Mouse (Mus musculus): ENCODE results near the gene Ogfod3. TPM values are rescaled to one million over a fixed set of nuclear protein-coding genes. Genes with fewer than 3 reads are reported as not detected.
A peak's percentile ranks its signal among the peaks of the same experiment; 100 is the strongest.

Ogfod3 gene
- polyA plus RNA-seq, 1 experiment: 7.6 TPM

DNA sequence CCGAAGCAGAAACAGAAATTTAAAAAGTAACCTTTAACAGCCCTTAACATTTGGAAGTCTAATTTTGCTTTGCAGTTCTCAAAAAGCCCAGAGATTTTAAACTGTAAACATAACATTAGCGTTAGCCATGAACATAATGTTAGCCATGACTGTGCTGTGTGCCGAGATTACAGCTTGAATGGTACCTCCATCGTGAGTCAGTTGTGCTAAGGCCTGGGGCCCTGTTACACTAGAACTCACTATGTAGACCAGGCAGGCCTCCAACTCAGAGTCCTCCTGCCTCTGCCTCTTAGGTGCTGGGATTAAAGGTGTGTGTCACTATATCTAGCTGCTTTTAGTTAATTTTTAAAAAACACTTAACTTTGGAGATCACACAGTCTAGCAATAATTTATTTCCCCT, 26.7 kb upstream of the Ogfod3 start:
- Histone ChIP-seq H3K4me1 (peaks cover 79% of the 10 kb centered on the region), H3K27me3 (replicated peaks) (no peaks in the 10 kb centered on the region), H3K4me3 (replicated peaks) (no peak overlapping the region), H3K9me3 (no peaks in the 10 kb centered on the region), H3K36me3 (replicated peaks; ENCODE audit: low read length) (peaks cover 18% of the 10 kb centered on the region)
- TF ChIP-seq GATA1 (IDR thresholded peaks at IDR 0.05; ENCODE audit: borderline replicate concordance, low read length) (no peak), FLI1 (IDR thresholded peaks at IDR 0.05; ENCODE audit: low read length) (no peak)

DNA sequence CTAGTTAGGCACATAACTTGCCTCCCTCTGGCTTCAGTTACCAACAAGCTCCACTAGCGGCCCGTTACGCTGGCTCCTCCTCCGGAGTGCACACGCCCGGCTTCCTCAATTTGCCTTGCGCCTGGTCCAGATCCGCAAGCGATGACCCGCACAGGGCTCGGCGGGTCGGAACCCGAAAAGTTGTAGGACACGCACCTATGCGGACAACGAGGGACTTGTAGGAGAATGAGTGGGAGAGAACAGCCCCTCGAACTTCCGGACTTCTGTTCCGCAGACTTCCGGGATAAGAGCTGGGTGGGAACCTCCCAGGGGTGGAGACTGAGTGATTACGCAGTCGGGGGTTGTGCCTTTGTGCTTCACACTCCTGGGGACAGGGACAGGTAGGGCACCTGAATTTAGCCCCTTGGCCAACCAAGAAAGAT, 24.5 kb upstream of the Ogfod3 start, which contains the start of gene Cybc1:
Gene Cybc1, minus strand, starts transcription at position 305 of the 422 bp plus-strand sequence.
- peaks cover 80% of the 10 kb centered on the region for H3K4me1 ChIP-seq
- TF ChIP-seq GATA1 (IDR thresholded peaks at IDR 0.05; ENCODE audit: borderline replicate concordance, low read length) (no peak), FLI1 (IDR thresholded peaks at IDR 0.05; ENCODE audit: low read length) (0 out of 2 replicates have a peak, but pooled peaks have one; percentile 26)

DNA sequence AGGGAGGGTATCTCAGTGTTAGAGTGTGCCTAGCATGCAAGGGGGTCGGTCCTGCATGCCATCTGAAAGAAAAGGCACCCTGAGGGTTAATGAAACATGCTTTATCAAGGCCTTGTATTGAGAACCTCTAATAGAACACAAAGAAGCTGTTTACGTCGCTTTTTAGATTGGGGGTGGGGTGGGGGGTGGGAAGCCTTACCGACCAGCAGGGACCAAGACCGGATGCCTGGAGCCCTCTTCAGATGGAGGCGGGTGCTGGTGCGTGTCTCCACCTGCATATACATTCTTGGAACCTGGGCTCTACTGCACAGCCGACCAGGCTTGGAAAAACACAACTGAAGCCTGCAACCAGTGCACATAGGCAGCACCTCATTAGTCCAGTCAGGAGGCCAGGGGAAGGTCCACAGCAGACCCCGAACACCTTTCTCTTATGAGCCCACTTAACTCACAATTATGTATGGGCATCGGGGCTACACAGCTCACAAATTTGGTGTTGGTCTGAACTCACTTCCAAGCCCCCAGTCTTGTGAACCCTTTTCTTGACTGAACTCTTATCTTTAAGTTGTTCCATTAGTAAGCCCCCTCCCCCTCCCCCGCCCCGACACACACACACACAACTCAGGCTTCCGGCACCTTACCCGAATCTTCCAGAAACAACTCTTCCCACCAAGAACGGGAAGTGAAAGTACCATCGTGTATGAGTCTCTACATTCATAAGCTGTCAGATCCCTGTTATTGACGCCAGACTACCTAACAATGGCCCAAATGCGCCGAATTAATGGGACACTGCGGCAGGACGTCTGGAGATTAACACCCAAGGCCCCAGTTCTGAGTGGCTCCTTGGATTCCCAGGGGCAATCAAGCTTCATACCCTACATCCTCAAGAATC, 23.9 kb upstream of the Ogfod3 start:
- no peak for TF ChIP-seq FLI1 (IDR thresholded peaks at IDR 0.05; ENCODE audit: low read length)
- no peak for TF ChIP-seq GATA1 (IDR thresholded peaks at IDR 0.05; ENCODE audit: borderline replicate concordance, low read length)
- Histone ChIP-seq H3K9me3 (no peaks in the 10 kb centered on the region), H3K4me1 (peaks cover 79% of the 10 kb centered on the region)

More for the DNA sequence above, 24.5 kb upstream of the Ogfod3 start, which contains the start of gene Cybc1:
- peak within 1 kb of the TSS; percentile 97 for H3K4me3 ChIP-seq (replicated peaks)
- no peaks in the 10 kb centered on the region for H3K9me3 ChIP-seq
- H3K36me3 ChIP-seq (replicated peaks; ENCODE audit: low read length): peaks cover 39% of the 10 kb centered on the region
- no peaks in the 10 kb centered on the region for H3K27me3 ChIP-seq (replicated peaks)

DNA sequence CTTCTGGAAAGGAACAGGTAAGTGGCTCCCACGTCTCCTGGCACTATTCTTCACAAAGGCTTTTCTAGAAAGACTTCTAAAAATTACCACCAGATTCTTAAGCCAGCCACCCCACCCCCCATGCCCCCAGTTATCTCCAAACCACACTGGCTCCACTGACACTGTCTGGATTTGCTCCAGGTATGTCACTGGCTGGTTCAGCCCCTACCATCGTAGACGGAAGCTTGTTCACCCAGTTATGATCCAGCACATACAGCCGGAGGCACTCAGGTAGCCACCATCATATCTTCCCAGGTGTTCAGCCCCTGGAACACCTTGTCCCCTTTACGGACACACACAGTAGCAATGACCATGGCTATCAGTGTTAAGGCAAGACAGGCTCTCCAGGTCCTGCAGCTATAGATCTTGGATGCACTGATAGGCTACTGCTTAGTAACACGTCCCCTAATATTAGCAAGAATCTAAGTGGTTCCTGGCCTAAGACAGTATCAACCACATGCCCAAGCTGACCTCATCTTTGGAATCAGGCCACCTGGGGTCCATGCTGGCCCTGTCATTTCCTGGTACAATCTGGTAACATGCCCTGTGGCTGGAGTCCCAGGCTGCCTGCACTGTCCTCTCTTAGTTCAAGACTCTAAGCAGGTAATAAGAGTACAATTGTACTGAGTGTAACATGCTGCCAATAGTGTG, 17.0 kb upstream of the Ogfod3 start:
- no peaks in the 10 kb centered on the region for H3K9me3 ChIP-seq
- H3K4me1 ChIP-seq: peaks cover 48% of the 10 kb centered on the region
- H3K36me3 ChIP-seq (replicated peaks; ENCODE audit: low read length): peaks cover 96% of the 10 kb centered on the region
- H3K4me3 ChIP-seq (replicated peaks): no peak overlapping the region
- no peaks in the 10 kb centered on the region for H3K27me3 ChIP-seq (replicated peaks)
- TF ChIP-seq GATA1 (IDR thresholded peaks at IDR 0.05; ENCODE audit: borderline replicate concordance, low read length) (no peak), FLI1 (IDR thresholded peaks at IDR 0.05; ENCODE audit: low read length) (no peak)

More for the DNA sequence above, 23.9 kb upstream of the Ogfod3 start:
- H3K27me3 ChIP-seq (replicated peaks): no peaks in the 10 kb centered on the region
- H3K4me3 ChIP-seq (replicated peaks): peak overlapping the region; percentile 97
- H3K36me3 ChIP-seq (replicated peaks; ENCODE audit: low read length): peaks cover 46% of the 10 kb centered on the region

DNA sequence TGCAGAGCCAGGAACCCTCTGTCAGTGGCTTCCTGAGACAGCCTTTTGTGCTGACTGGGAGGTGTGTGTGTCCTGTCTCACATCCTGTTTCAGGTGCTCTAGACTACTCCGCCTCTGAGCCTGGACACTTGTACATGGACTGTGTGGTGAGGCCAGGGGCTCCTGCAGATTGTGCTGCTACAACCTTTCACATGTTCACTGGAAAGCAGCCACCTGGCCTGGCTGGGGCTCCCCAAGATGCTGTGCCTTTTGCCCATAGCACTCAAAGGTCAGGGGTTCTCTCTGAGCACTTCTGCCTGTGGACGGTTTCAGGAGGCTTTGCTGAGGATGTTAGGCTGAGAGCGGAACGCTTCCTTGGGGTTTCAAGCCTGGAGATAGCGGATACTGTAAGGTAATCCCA, 16.3 kb upstream of the Ogfod3 start:
- H3K4me3 ChIP-seq (replicated peaks): no peak overlapping the region
- TF ChIP-seq FLI1 (IDR thresholded peaks at IDR 0.05; ENCODE audit: low read length) (no peak), GATA1 (IDR thresholded peaks at IDR 0.05; ENCODE audit: borderline replicate concordance, low read length) (no peak)
- H3K36me3 ChIP-seq (replicated peaks; ENCODE audit: low read length): peaks cover 96% of the 10 kb centered on the region
- no peaks in the 10 kb centered on the region for H3K27me3 ChIP-seq (replicated peaks)
- no peaks in the 10 kb centered on the region for H3K9me3 ChIP-seq
- peaks cover 41% of the 10 kb centered on the region for H3K4me1 ChIP-seq

DNA sequence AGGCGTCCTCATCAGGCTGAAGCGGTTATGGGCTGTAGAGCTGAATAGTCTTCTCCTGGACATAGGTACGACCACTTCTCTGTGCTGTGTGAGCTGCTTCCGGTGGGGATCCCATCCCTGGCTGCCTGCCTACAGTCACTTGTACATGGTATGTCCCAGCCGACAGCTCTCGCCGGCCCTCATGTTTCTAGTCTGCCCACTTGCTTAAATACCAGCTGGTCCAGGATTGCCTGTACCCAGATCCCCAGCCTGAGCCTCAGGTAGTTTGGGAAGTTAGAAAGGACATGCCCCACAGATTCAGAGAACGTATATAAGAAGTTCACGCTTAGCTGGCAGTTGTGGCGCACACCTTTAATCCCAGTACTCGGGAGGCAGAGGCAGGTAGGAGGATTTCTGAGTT, 15.3 kb upstream of the Ogfod3 start:
- peaks cover 90% of the 10 kb centered on the region for H3K36me3 ChIP-seq (replicated peaks; ENCODE audit: low read length)

DNA sequence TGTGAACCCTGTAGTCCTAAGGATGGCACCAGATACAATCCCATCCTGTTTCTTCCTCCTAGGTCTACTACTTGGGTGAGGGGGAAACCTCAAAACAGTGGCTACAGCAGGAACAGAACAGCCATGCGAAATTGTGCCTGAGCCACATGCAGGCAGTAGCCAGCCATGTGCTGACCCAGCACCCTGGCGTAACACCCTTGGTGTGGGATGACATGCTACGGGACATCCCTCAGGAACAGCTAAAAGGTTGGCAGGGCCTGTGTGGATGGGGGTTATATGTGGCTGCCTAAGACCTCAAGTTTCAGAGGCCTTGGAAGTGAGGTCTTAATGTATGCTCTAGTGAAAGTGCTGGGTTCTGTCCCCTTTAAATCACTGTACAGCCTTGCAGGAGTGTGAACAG, 12.3 kb upstream of the Ogfod3 start:
- Histone ChIP-seq H3K4me3 (replicated peaks) (no peak overlapping the region), H3K4me1 (peaks cover 26% of the 10 kb centered on the region), H3K27me3 (replicated peaks) (no peaks in the 10 kb centered on the region), H3K36me3 (replicated peaks; ENCODE audit: low read length) (peaks cover 76% of the 10 kb centered on the region), H3K9me3 (no peaks in the 10 kb centered on the region)
- no peak for TF ChIP-seq FLI1 (IDR thresholded peaks at IDR 0.05; ENCODE audit: low read length)
- TF ChIP-seq GATA1 (IDR thresholded peaks at IDR 0.05; ENCODE audit: borderline replicate concordance, low read length): no peak

More for the DNA sequence above, 15.3 kb upstream of the Ogfod3 start:
- no peak for TF ChIP-seq GATA1 (IDR thresholded peaks at IDR 0.05; ENCODE audit: borderline replicate concordance, low read length)
- Histone ChIP-seq H3K4me3 (replicated peaks) (no peak overlapping the region), H3K27me3 (replicated peaks) (no peaks in the 10 kb centered on the region), H3K9me3 (no peaks in the 10 kb centered on the region), H3K4me1 (peaks cover 31% of the 10 kb centered on the region)

DNA sequence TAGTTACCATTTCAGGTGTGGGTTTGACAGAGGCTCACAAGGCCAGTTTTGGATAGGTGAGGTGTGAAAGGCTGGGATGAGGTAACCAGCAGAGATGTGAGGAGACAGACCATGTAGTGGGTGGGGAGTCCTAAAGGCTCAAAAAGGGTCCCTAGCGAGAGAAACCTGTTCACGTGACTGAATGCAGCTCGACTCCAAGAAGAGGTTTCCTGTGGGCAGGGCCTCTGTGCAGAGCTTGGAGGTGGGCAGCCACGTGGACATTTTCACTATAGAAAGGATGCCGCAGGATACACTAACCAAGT, 701 bp downstream of the Ogfod3 start:
- H3K4me3 ChIP-seq (replicated peaks): peak overlapping the region; percentile 96
- H3K27me3 ChIP-seq (replicated peaks): no peaks in the 10 kb centered on the region
- H3K36me3 ChIP-seq (replicated peaks; ENCODE audit: low read length): peaks cover 15% of the 10 kb centered on the region
- H3K9me3 ChIP-seq: no peaks in the 10 kb centered on the region
- TF ChIP-seq FLI1 (IDR thresholded peaks at IDR 0.05; ENCODE audit: low read length) (no peak), GATA1 (IDR thresholded peaks at IDR 0.05; ENCODE audit: borderline replicate concordance, low read length) (no peak)
- H3K4me1 ChIP-seq: peaks cover 40% of the 10 kb centered on the region

DNA sequence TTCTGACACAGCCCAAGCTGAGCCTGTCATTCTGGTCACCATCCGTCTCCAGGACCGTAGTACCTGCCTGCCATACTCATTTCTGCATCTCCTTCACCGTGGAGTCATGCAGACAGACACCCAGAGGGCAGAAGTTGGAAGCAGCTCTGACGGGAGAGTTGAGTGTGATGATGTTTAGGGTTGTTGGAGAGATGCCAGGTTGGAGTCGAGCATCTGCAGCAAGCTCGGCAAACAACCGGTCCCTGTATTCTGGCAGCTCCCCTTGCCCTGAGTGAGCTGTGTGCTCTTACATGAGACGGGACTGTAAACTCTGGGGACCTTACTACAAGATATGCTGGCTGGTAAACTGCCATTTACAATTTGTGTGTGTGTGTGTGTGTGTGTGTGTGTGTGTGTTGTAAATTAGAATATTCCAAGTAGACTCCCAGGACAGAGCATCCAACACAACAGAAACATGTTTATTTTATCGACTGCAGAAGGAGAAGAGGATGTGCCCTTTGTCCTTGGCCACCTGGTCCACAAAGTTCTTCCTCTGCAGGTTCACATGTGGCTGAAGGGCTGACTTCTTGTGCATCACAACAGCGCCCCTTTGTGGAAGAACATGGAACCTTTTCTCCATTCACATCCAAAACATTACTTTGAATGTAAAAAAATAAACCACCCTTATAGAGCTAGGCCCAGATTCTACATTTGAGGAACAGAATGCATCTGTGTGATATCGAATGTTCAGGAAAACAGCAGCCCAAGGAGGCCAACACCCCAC, 2.9 kb downstream of the Ogfod3 start:
- peaks cover 3% of the 10 kb centered on the region for H3K27me3 ChIP-seq (replicated peaks)
- no peak overlapping the region for H3K4me3 ChIP-seq (replicated peaks)
- H3K4me1 ChIP-seq: peaks cover 27% of the 10 kb centered on the region
- H3K9me3 ChIP-seq: no peaks in the 10 kb centered on the region
- TF ChIP-seq FLI1 (IDR thresholded peaks at IDR 0.05; ENCODE audit: low read length) (no peak), GATA1 (IDR thresholded peaks at IDR 0.05; ENCODE audit: borderline replicate concordance, low read length) (no peak)
- peaks cover 7% of the 10 kb centered on the region for H3K36me3 ChIP-seq (replicated peaks; ENCODE audit: low read length)

Measured in megakaryocyte, embryonic 14.5 days (primary cell).